Mouse (Mus musculus) megakaryocyte, embryonic 14.5 days (primary cell): ENCODE results near the gene Rbm18.

Experiments
- FLI1 ChIP-seq: IDR thresholded peaks from 2 replicates; pipeline ENCODE4 v1.6.1; 2012; ENCODE audit warnings: low read length, inconsistent platforms, mixed read lengths
- GATA1 ChIP-seq: IDR thresholded peaks from 3 replicates; pipeline ENCODE4 v1.6.1; 2012; ENCODE audit warnings: mixed read lengths, low read length, inconsistent platforms, borderline replicate concordance

- TF ChIP-seq GATA1 (no peak), FLI1 (no peak)
Observed at GRCm38 (mm10) chr2:36090853-36091741, 45.5 kb downstream of the Rbm18 start.
